Mouse (Mus musculus) CH12.LX (cell line): ENCODE measurements around the gene Trmt61a. TPM values are rescaled to one million over a fixed set of nuclear protein-coding genes. Genes with fewer than 3 reads are reported as not detected.

Source experiments
- DNase-seq: peaks from one replicate; pipeline ENCODE4 v3.0.0-alpha.2; 2013; ENCODE audit errors: extremely low read depth
- H3K27ac ChIP-seq: 2 replicates; pipeline ENCODE4 v1.5.1; 2012; ENCODE audit warnings: low read depth, mild to moderate bottlenecking, control low read depth, moderate library complexity; ENCODE audit not compliant: insufficient read depth
- H3K27me3 ChIP-seq: replicated peaks from 2 replicates; pipeline ENCODE3; 2012; ENCODE audit warnings: inconsistent platforms
- H3K36me3 ChIP-seq, 2 experiments: replicated peaks in 1 of 2; 2 replicates each; pipeline versions ENCODE3 to v1.6.1; 2012; ENCODE audit warnings: inconsistent platforms in 1 of 2, low read length in 1 of 2, mild to moderate bottlenecking in 1 of 2, mixed read lengths in 1 of 2, moderate library complexity in 1 of 2; ENCODE audit not compliant: control insufficient read depth in 1 of 2, insufficient read depth in 1 of 2
- H3K4me1 ChIP-seq, 2 experiments: 2 replicates each; pipeline ENCODE4 v1.6.1; 2012; ENCODE audit warnings: inconsistent platforms in 1 of 2, moderate library complexity in 1 of 2; ENCODE audit not compliant: insufficient read depth in 2 of 2, control insufficient read depth in 1 of 2
- H3K4me2 ChIP-seq: 2 replicates; pipeline ENCODE4 v1.6.1; 2012; ENCODE audit warnings: low read depth, mild to moderate bottlenecking, control low read depth; ENCODE audit not compliant: poor library complexity, insufficient read depth, severe bottlenecking
- H3K4me3 ChIP-seq, 3 experiments: fragments of 150-350 bp in 1 of 3; sonication (generic) in 1 of 3; replicated peaks in 1 of 3; 2 replicates each; pipeline versions ENCODE3 to v1.5.1; 2011 to 2012; ENCODE audit warnings: low read depth in 2 of 3, low read length in 2 of 3, mild to moderate bottlenecking in 2 of 3, moderate library complexity in 2 of 3, control low read depth in 1 of 3, improper control_type of control experiment in 1 of 3, inconsistent platforms in 1 of 3, mixed read lengths in 1 of 3; ENCODE audit not compliant: poor library complexity in 1 of 3
- H3K79me2 ChIP-seq: replicated peaks from 2 replicates; pipeline ENCODE4 v1.6.1; 2012; ENCODE audit warnings: mild to moderate bottlenecking, moderate library complexity; ENCODE audit not compliant: control insufficient read depth, poor library complexity, insufficient read depth, severe bottlenecking; ENCODE audit errors: extremely low read depth
- H3K9ac ChIP-seq: 2 replicates; pipeline ENCODE4 v1.6.1; 2012; ENCODE audit warnings: low read depth, mild to moderate bottlenecking, control low read depth, moderate library complexity; ENCODE audit not compliant: insufficient read depth
- H3K9me3 ChIP-seq: replicated peaks from 2 replicates; pipeline ENCODE3; 2012; ENCODE audit warnings: low read length, inconsistent platforms, mixed read lengths
- CHD1 ChIP-seq: IDR thresholded peaks from 2 replicates; pipeline ENCODE4 v1.6.1; 2012; ENCODE audit warnings: low read depth, low read length, improper control_type of control experiment, inconsistent platforms
- CHD2 ChIP-seq: IDR thresholded peaks from 2 replicates; pipeline ENCODE4 v1.6.1; 2011; ENCODE audit warnings: low read length, improper control_type of control experiment
- E2F4 ChIP-seq: IDR thresholded peaks from 2 replicates; pipeline ENCODE4 v1.6.1; 2011; ENCODE audit warnings: low read depth, low read length, improper control_type of control experiment; ENCODE audit not compliant: insufficient replicate concordance
- ELF1 ChIP-seq: IDR thresholded peaks from 2 replicates; pipeline ENCODE4 v1.6.1; 2014; ENCODE audit warnings: low read depth, mild to moderate bottlenecking, inconsistent platforms, low read length, improper control_type of control experiment
- ETS1 ChIP-seq: conservative IDR thresholded peaks from 2 replicates; pipeline ENCODE4 v1.6.1; 2012; ENCODE audit warnings: low read depth, mild to moderate bottlenecking, inconsistent platforms, low read length, improper control_type of control experiment, moderate library complexity
- JUND ChIP-seq: conservative IDR thresholded peaks from 2 replicates; pipeline ENCODE4 v1.6.1; 2011; ENCODE audit warnings: low read depth, low read length, improper control_type of control experiment
- MAZ ChIP-seq: IDR thresholded peaks from 2 replicates; pipeline ENCODE4 v1.6.1; 2012; ENCODE audit warnings: low read depth, mild to moderate bottlenecking, inconsistent platforms, low read length, improper control_type of control experiment, moderate library complexity
- MYC ChIP-seq: IDR thresholded peaks from 2 replicates; pipeline ENCODE4 v1.6.1; 2011; ENCODE audit warnings: low read depth, mild to moderate bottlenecking, improper control_type of control experiment, low read length
- NRF1 ChIP-seq: IDR thresholded peaks from 2 replicates; pipeline ENCODE4 v1.6.1; 2014; ENCODE audit warnings: low read depth, mild to moderate bottlenecking, inconsistent platforms, low read length, improper control_type of control experiment, moderate library complexity
- PAX5 ChIP-seq: IDR thresholded peaks from 2 replicates; pipeline ENCODE4 v1.6.1; 2012; ENCODE audit warnings: low read length, inconsistent platforms, mixed read lengths
- RCOR1 ChIP-seq: conservative IDR thresholded peaks from 2 replicates; pipeline ENCODE4 v1.6.1; 2012; ENCODE audit warnings: low read depth, mild to moderate bottlenecking, inconsistent platforms, low read length, improper control_type of control experiment
- SIN3A ChIP-seq: IDR thresholded peaks from 2 replicates; pipeline ENCODE4 v1.6.1; 2012; ENCODE audit warnings: low read length, improper control_type of control experiment, inconsistent platforms
- SMC3 ChIP-seq: IDR thresholded peaks from 2 replicates; pipeline ENCODE4 v1.6.1; 2011; ENCODE audit warnings: low read depth, low read length, improper control_type of control experiment
- UBTF ChIP-seq: IDR thresholded peaks from 2 replicates; pipeline ENCODE4 v1.6.1; 2012; ENCODE audit warnings: low read depth, mild to moderate bottlenecking, inconsistent platforms, low read length, improper control_type of control experiment, moderate library complexity
- USF1 ChIP-seq: IDR thresholded peaks from 2 replicates; pipeline ENCODE4 v1.6.1; 2014; ENCODE audit warnings: low read depth, mild to moderate bottlenecking, inconsistent platforms, low read length, improper control_type of control experiment
- ZKSCAN1 ChIP-seq: IDR thresholded peaks from 2 replicates; pipeline ENCODE4 v1.6.1; 2012; ENCODE audit warnings: low read depth, inconsistent platforms, low read length, improper control_type of control experiment, borderline replicate concordance
- ZNF384 ChIP-seq: IDR thresholded peaks from 2 replicates; pipeline ENCODE4 v1.6.1; 2012; ENCODE audit warnings: low read depth, low read length, improper control_type of control experiment, inconsistent platforms
- dilution Hi-C: fragments of 300-500 bp; cut with MboI; formaldehyde crosslinking; loops from 2 replicates; pipeline ENCODE4 v1.14.3; 2020; ENCODE audit warnings: low sequenced_read_pairs; ENCODE audit not compliant: extremely low pct_unique_long_range_greater_than_20kb, extremely low pct_ligation_motif_present
- in situ Hi-C: fragments of 300-500 bp; cut with MboI; formaldehyde crosslinking; loops from 3 replicates; pipeline ENCODE4 v1.14.3; 2019; ENCODE audit warnings: low sequenced_read_pairs, low pct_ligation_motif_present, low pct_unique_long_range_greater_than_20kb, mixed read lengths
- polyA plus RNA-seq: library from polyadenylated mRNA; unstranded; fragments of >175 nt; gene quantifications from 2 replicates; pipeline ENCODE4 v1.2.1, GENCODE M21; 2012; ENCODE audit warnings: low read depth; ENCODE audit not compliant: insufficient read length
- total RNA-seq, 2 experiments: library from RNA; depleted of rRNA; stranded (reverse); fragments of 300-350 nt in 1 of 2; fragments of >200 nt in 1 of 2; gene quantifications; 2 replicates each; pipeline ENCODE4 v1.2.3; 2012 to 2014

Trmt61a gene
- total and polyA plus RNA-seq, 3 experiments, result 21.8 to 37.4 (median 34.1) TPM

- Histone ChIP-seq H3K9ac (no peak overlapping the region), H3K27ac (no peak overlapping the region), H3K4me1 (peaks cover 13 to 42% of the 10 kb centered on the region in 2 experiments), H3K4me3 (no peak overlapping the region), H3K36me3 (peaks cover 40 to 70% of the 10 kb centered on the region in 2 experiments), H3K9me3 (no peaks in the 10 kb centered on the region), H3K4me2 (no peak overlapping the region), H3K27me3 (no peaks in the 10 kb centered on the region), H3K79me2 (peaks cover 21% of the 10 kb centered on the region)
- dilution Hi-C loops, result no loop called here
- DNase-seq, result no peak
- TF ChIP-seq PAX5 (no peak), SMC3 (no peak), NRF1 (no peak), ETS1 (no peak), CHD1 (no peak), RCOR1 (no peak), SIN3A (no peak), MAZ (no peak), JUND (no peak), USF1 (no peak), ELF1 (no peak), MYC (no peak)
- in situ Hi-C loops, result no loop called here
Observed at GRCm38 (mm10) chr12:111682003-111682402, 4.1 kb downstream of the Trmt61a start.

GRCm38 (mm10) chr12:111682806-111683205 is 4.9 kb downstream of the Trmt61a start:
- in situ Hi-C loops, result no loop called here
- no peaks in the 10 kb centered on the region for H3K9me3 ChIP-seq
- TF ChIP-seq ZKSCAN1 (no peak), ZNF384 (no peak), SIN3A (no peak), CHD2 (no peak), UBTF (no peak), USF1 (no peak), PAX5 (no peak), E2F4 (no peak)
- TF ChIP-seq, all 38 proteins: peak for 0
- H3K4me2 ChIP-seq, result no peak overlapping the region
- H3K9ac ChIP-seq, result no peak overlapping the region
- dilution Hi-C loops, result no loop called here
- peaks cover 40 to 72% of the 10 kb centered on the region in 2 experiments for H3K36me3 ChIP-seq
- H3K79me2 ChIP-seq, result peaks cover 21% of the 10 kb centered on the region
- no peak overlapping the region for H3K27ac ChIP-seq
- H3K4me1 ChIP-seq, result peaks cover 9 to 37% of the 10 kb centered on the region in 2 experiments
- no peak for DNase-seq
- no peak overlapping the region for H3K4me3 ChIP-seq
- H3K27me3 ChIP-seq, result no peaks in the 10 kb centered on the region
